Mouse (Mus musculus) heart, postnatal 10 days (tissue): ENCODE measurements around the gene Hacd4. TPM values are rescaled to one million over a fixed set of nuclear protein-coding genes. Genes with fewer than 3 reads are reported as not detected.
"Not testable (repeated sequence)": the region's sequence is repeated elsewhere in the genome, so short reads cannot be mapped to it uniquely, and the experiment has no call there.

Source experiments
- DNase-seq, 2 experiments: peaks; one replicate each; pipeline ENCODE4 v3.0.0; 2021
- intact Hi-C: fragments of 180-260 bp; cut with DNase I; formaldehyde crosslinking; loops from one replicate; pipeline ENCODE4 v1.15.1; 2025
- total RNA-seq, 2 experiments: library from RNA; stranded (reverse); gene quantifications; 2 replicates each; pipeline ENCODE4 v1.2.3; 2021

The Hacd4 gene
- total RNA-seq, 2 experiments from 2014 or later, result 4.9 to 6.0 TPM

- no peak for DNase-seq
- intact Hi-C loops, result loop anchor here (5.0 kb wide), 1 partner anchor 75 kb away; no protein-coding TSS in a partner anchor
These were observed 1.6 kb downstream of the Hacd4 start for GRCm38 (mm10) chr4:88437166-88437565.

GRCm38 (mm10) chr4:88436593-88437165 is 2.0 kb downstream of the Hacd4 start:
- intact Hi-C loops, result loop anchor here (5.0 kb wide), 1 partner anchor 76 kb away; no protein-coding TSS in a partner anchor
- no peak for DNase-seq

GRCm38 (mm10) chr4:88432412-88433024 is 6.2 kb downstream of the Hacd4 start:
- no peak for DNase-seq
- intact Hi-C loops, result no loop called here

- intact Hi-C loops, result no loop called here
- DNase-seq, result no peak
These were observed 11.0 kb downstream of the Hacd4 start for GRCm38 (mm10) chr4:88427630-88428239.

GRCm38 (mm10) chr4:88424563-88424962 is 14.2 kb downstream of the Hacd4 start:
- no peak for DNase-seq
- intact Hi-C loops, result no loop called here

GRCm38 (mm10) chr4:88419378-88419777 is 19.4 kb downstream of the Hacd4 start:
- DNase-seq, result no peak
- intact Hi-C loops, result no loop called here

- intact Hi-C loops, result no loop called here
- DNase-seq, result no peak
These were observed 23.7 kb downstream of the Hacd4 start for GRCm38 (mm10) chr4:88415017-88415416.

GRCm38 (mm10) chr4:88412331-88412730 is 26.4 kb downstream of the Hacd4 start:
- intact Hi-C loops, result no loop called here

GRCm38 (mm10) chr4:88409279-88409678 is 29.4 kb downstream of the Hacd4 start:
- intact Hi-C loops, result no loop called here
- DNase-seq, result no peak

More at GRCm38 (mm10) chr4:88412331-88412730, 26.4 kb downstream of the Hacd4 start:
- no peak for DNase-seq

GRCm38 (mm10) chr4:88406887-88407696 is 31.6 kb downstream of the Hacd4 start:
- peak; percentile 3 to 8 for DNase-seq
- intact Hi-C loops, result no loop called here

- intact Hi-C loops, result no loop called here
- no peak for DNase-seq
These were observed 35.8 kb downstream of the Hacd4 start for GRCm38 (mm10) chr4:88402884-88403283.

GRCm38 (mm10) chr4:88400992-88401313 is 37.8 kb downstream of the Hacd4 start:
- intact Hi-C loops, result no loop called here
- no peak for DNase-seq

GRCm38 (mm10) chr4:88400302-88400991 is 38.3 kb downstream of the Hacd4 start:
- intact Hi-C loops, result no loop called here
- DNase-seq, result no peak

- intact Hi-C loops, result no loop called here
- no peak for DNase-seq
These were observed 41.7 kb downstream of the Hacd4 start for GRCm38 (mm10) chr4:88396995-88397521.

GRCm38 (mm10) chr4:88395717-88396116 is 43.0 kb downstream of the Hacd4 start:
- intact Hi-C loops, result no loop called here

GRCm38 (mm10) chr4:88390596-88390995 is 48.1 kb downstream of the Hacd4 start:
- intact Hi-C loops, DNase-seq: not testable (repeated sequence)

More at GRCm38 (mm10) chr4:88395717-88396116, 43.0 kb downstream of the Hacd4 start:
- DNase-seq, result no peak

- no peak for DNase-seq
These were observed 48.7 kb downstream of the Hacd4 start for GRCm38 (mm10) chr4:88390036-88390435.

GRCm38 (mm10) chr4:88372293-88373224 is 66.2 kb downstream of the Hacd4 start:
- DNase-seq, result no peak
- intact Hi-C loops, result no loop called here

More at GRCm38 (mm10) chr4:88390036-88390435, 48.7 kb downstream of the Hacd4 start:
- intact Hi-C loops, result no loop called here

GRCm38 (mm10) chr4:88370819-88371218 is 67.9 kb downstream of the Hacd4 start:
- no peak for DNase-seq
- intact Hi-C loops, result no loop called here
